Mouse (Mus musculus) heart, postnatal 0 days (tissue): ENCODE data around the gene Sh3gl3. TPM values are rescaled to one million over a fixed set of nuclear protein-coding genes. Genes with fewer than 3 reads are reported as not detected.

Experiments
- ATAC-seq: fragments of 200-750 bp; cut with Nextera tagmentation; 2 replicates; pipeline ENCODE4 v1.8.0; 2017; ENCODE audit warnings: low read depth, moderate number of reproducible peaks, moderate library complexity; ENCODE audit not compliant: insufficient read depth
- DNase-seq: peaks from one replicate; pipeline ENCODE4 v3.0.0-alpha.2; 2016; ENCODE audit warnings: low spot score
- H3K27ac ChIP-seq: fragments of 300-500 bp; sonication (generic); 2 replicates; pipeline ENCODE4 v1.5.1; 2014; ENCODE audit warnings: low read depth, mild to moderate bottlenecking
- H3K27me3 ChIP-seq: fragments of 300-500 bp; sonication (generic); 2 replicates; pipeline ENCODE4 v1.6.1; 2014; ENCODE audit warnings: low read length, mixed read lengths; ENCODE audit not compliant: control insufficient read depth, insufficient read depth
- H3K36me3 ChIP-seq: fragments of 300-500 bp; sonication (generic); replicated peaks from 2 replicates; pipeline ENCODE4 v1.6.1; 2014; ENCODE audit warnings: low read length, mixed read lengths; ENCODE audit not compliant: control insufficient read depth, insufficient read depth
- H3K4me1 ChIP-seq: fragments of 300-500 bp; sonication (generic); 2 replicates; pipeline ENCODE4 v1.6.1; 2014; ENCODE audit warnings: antibody characterized with exemption; ENCODE audit not compliant: control insufficient read depth, insufficient read depth
- H3K4me2 ChIP-seq: fragments of 300-500 bp; sonication (generic); 2 replicates; pipeline ENCODE4 v1.6.1; 2014; ENCODE audit warnings: low read depth, mild to moderate bottlenecking, low read length, moderate library complexity
- H3K4me3 ChIP-seq: fragments of 300-500 bp; sonication (generic); 2 replicates; pipeline ENCODE4 v1.5.1; 2014; ENCODE audit warnings: low read depth, low read length
- H3K9ac ChIP-seq: fragments of 300-500 bp; sonication (generic); replicated peaks from 2 replicates; pipeline ENCODE4 v1.6.1; 2014; ENCODE audit warnings: low read depth, low read length, mixed read lengths
- H3K9me3 ChIP-seq: fragments of 300-500 bp; sonication (generic); replicated peaks from 2 replicates; pipeline ENCODE4 v1.6.1; 2016; ENCODE audit warnings: low read length; ENCODE audit not compliant: control insufficient read depth
- CTCF ChIP-seq: IDR thresholded peaks from 2 replicates; pipeline ENCODE4 v1.5.1; 2016; ENCODE audit warnings: antibody characterized with exemption, control low read depth, low read depth
- EP300 ChIP-seq: IDR thresholded peaks from 2 replicates; pipeline ENCODE4 v1.6.1; 2016; ENCODE audit warnings: antibody characterized with exemption, low read depth
- WGBS: fragments of 180-500 bp; shearing (Covaris S2); extraction: QIAGEN DNeasy Blood & Tissue Kit; methylation state at CpG from one replicate; pipeline ENCODE4 v1.1.7; 2014; 5-methylcytosine and 5-hydroxymethylcytosine counted together
- polyA plus RNA-seq: library from polyadenylated mRNA; unstranded; fragments of >200 nt; fragmentation: Nextera tagmentation; extraction: Ambion mirVana; gene quantifications from 2 replicates; pipeline ENCODE4 v1.2.1, GENCODE M21; 2015
- total RNA-seq: library from RNA; depleted of rRNA; stranded (reverse); fragments of >200 nt; gene quantifications from 2 replicates; pipeline ENCODE4 v1.2.3, GENCODE M21; 2014; ENCODE audit warnings: low replicate concordance

Sh3gl3 gene
- total and polyA plus RNA-seq, 2 experiments from 2014 or later = 1.1 to 3.3 TPM

- Histone ChIP-seq H3K9me3 (no peaks in the 10 kb centered on the region), H3K4me3 (peak overlapping the region; percentile 52), H3K9ac (peak overlapping the region; percentile 11; the same call in 1 of the 2 replicates), H3K4me1 (peaks cover 3% of the 10 kb centered on the region; the same call in 1 of the 2 replicates), H3K36me3 (no peaks in the 10 kb centered on the region), H3K27me3 (peaks cover 24% of the 10 kb centered on the region), H3K4me2 (peak overlapping the region; percentile 84), H3K27ac (no peak overlapping the region)
- ATAC-seq (no peak), DNase-seq (no peak)
- 4% methylated on average over 16 of the region's 16 CpGs for WGBS
- TF ChIP-seq EP300 (no peak), CTCF (no peak)
These were observed 1.7 kb downstream of the Sh3gl3 start for GRCm38 (mm10) chr7:82175327-82175721.

GRCm38 (mm10) chr7:82176192-82176591 lies 2.6 kb downstream of the Sh3gl3 start:
- Histone ChIP-seq H3K4me3 (no peak overlapping the region), H3K4me2 (no peak overlapping the region), H3K36me3 (no peaks in the 10 kb centered on the region), H3K9ac (no peak overlapping the region), H3K9me3 (no peaks in the 10 kb centered on the region), H3K4me1 (peaks cover 3% of the 10 kb centered on the region; the same call in 1 of the 2 replicates), H3K27me3 (peaks cover 24% of the 10 kb centered on the region), H3K27ac (no peak overlapping the region)
- TF ChIP-seq EP300 (no peak), CTCF (no peak)
- 70% methylated on average over 3 of the region's 3 CpGs for WGBS
- DNase-seq = no peak
- no peak for ATAC-seq

GRCm38 (mm10) chr7:82177336-82177735 lies 3.7 kb downstream of the Sh3gl3 start:
- ATAC-seq = no peak
- H3K9ac ChIP-seq = no peak overlapping the region
- DNase-seq = no peak
- peaks cover 3% of the 10 kb centered on the region; the same call in 1 of the 2 replicates for H3K4me1 ChIP-seq
- 40% methylated on average over 5 of the region's 5 CpGs for WGBS
- H3K4me3 ChIP-seq = no peak overlapping the region
- peaks cover 24% of the 10 kb centered on the region for H3K27me3 ChIP-seq
- TF ChIP-seq EP300 (no peak), CTCF (no peak)
- no peak overlapping the region for H3K27ac ChIP-seq
- 0 out of 2 replicates have a peak, but pooled peaks cover 5% of the 10 kb centered on the region for H3K9me3 ChIP-seq
- no peaks in the 10 kb centered on the region for H3K36me3 ChIP-seq
- no peak overlapping the region for H3K4me2 ChIP-seq

- WGBS = 68% methylated on average over 5 of the region's 5 CpGs
- Histone ChIP-seq H3K9ac (no peak overlapping the region), H3K4me3 (no peak overlapping the region), H3K27ac (no peak overlapping the region), H3K27me3 (peaks cover under 1% of the 10 kb centered on the region; the same call in 1 of the 2 replicates), H3K4me2 (no peak overlapping the region), H3K9me3 (0 out of 2 replicates have a peak, but pooled peaks cover 5% of the 10 kb centered on the region), H3K36me3 (no peaks in the 10 kb centered on the region), H3K4me1 (no peaks in the 10 kb centered on the region)
- no peak for ATAC-seq
- TF ChIP-seq EP300 (no peak), CTCF (no peak)
- DNase-seq = no peak
These were observed 7.3 kb downstream of the Sh3gl3 start for GRCm38 (mm10) chr7:82180919-82181318.

- DNase-seq = no peak
- TF ChIP-seq CTCF = no peak
- no peak for TF ChIP-seq EP300
- WGBS = 21% methylated on average over 2 of the region's 2 CpGs
These were observed 9.1 kb downstream of the Sh3gl3 start for GRCm38 (mm10) chr7:82182781-82183180.

GRCm38 (mm10) chr7:82191604-82192003 lies 18.0 kb downstream of the Sh3gl3 start:
- DNase-seq (no peak), ATAC-seq (no peak)
- no peak overlapping the region for H3K4me3 ChIP-seq
- no peaks in the 10 kb centered on the region for H3K27me3 ChIP-seq
- no peaks in the 10 kb centered on the region for H3K36me3 ChIP-seq
- no peak overlapping the region for H3K9ac ChIP-seq
- H3K4me2 ChIP-seq = no peak overlapping the region
- no peaks in the 10 kb centered on the region for H3K9me3 ChIP-seq
- WGBS = 84% methylated on average over 11 of the region's 11 CpGs
- H3K27ac ChIP-seq = no peak overlapping the region
- H3K4me1 ChIP-seq = no peaks in the 10 kb centered on the region
- TF ChIP-seq CTCF (no peak), EP300 (no peak)

More at GRCm38 (mm10) chr7:82182781-82183180, 9.1 kb downstream of the Sh3gl3 start:
- Histone ChIP-seq H3K36me3 (no peaks in the 10 kb centered on the region), H3K27ac (peak overlapping the region; percentile 13; the same call in 1 of the 2 replicates), H3K9ac (no peak overlapping the region), H3K4me1 (no peaks in the 10 kb centered on the region), H3K9me3 (0 out of 2 replicates have a peak, but pooled peaks cover 5% of the 10 kb centered on the region), H3K4me2 (no peak overlapping the region), H3K4me3 (no peak overlapping the region), H3K27me3 (no peaks in the 10 kb centered on the region)
- no peak for ATAC-seq
